Mouse (Mus musculus) left cerebral cortex, adult 2 months (tissue): Measurements from ENCODE around the gene Gpr182. TPM values are rescaled to one million over a fixed set of nuclear protein-coding genes. Genes with fewer than 3 reads are reported as not detected.

ENCODE experiments used
- DNase-seq, 2 experiments: peaks; one replicate each; pipeline ENCODE4 v3.0.0; 2021 to 2022; ENCODE audit warnings: low spot score in 2 of 2, mixed read lengths in 1 of 2; ENCODE audit errors: extremely low spot score in 1 of 2
- H3K27ac ChIP-seq: fragments of 200-600 bp; 2 replicates; pipeline ENCODE4 v1.8.1; 2022
- H3K4me3 ChIP-seq: fragments of 200-600 bp; 2 replicates; pipeline ENCODE4 v1.8.1; 2022
- CTCF ChIP-seq: fragments of 200-600 bp; IDR thresholded peaks from 2 replicates; pipeline ENCODE4 v1.8.1; 2022; ENCODE audit warnings: antibody characterized with exemption, mild to moderate bottlenecking, moderate library complexity
- intact Hi-C: fragments of 180-260 bp; cut with DNase I; formaldehyde crosslinking; loops from one replicate; pipeline ENCODE4 v1.15.1; 2025
- total RNA-seq, 2 experiments: library from RNA; stranded (reverse); gene quantifications; 2 replicates each; pipeline ENCODE4 v1.2.3; 2021

The Gpr182 gene
- total RNA-seq, 2 experiments from 2014 or later: 1.5 to 2.8 TPM

DNA sequence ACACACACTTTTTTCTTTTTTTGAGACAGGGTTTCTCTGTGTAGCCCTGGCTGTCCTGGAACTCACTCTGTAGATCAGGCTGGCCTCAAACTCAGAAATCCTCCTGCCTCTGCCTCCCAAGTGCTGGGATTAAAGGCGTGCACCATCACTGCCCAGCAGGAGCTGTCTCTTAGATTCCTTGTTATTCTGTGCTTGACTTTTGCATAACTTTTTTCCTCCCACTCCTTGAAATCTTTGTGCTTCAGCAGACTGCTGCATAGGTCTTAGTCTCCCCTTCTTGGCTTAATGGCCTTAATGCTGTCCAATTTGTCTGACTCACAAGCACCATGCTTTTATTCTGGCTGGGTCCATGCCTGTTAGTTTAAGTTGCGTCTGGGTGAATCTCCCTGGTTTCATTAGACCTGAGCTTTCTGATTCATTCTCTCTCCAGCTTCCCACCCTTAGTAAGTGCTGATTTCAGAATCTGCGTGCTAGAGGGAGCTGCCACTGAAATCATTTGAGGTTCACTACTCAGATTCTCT is 42.6 kb downstream of the Gpr182 start:
- intact Hi-C loops: no loop called here
- Histone ChIP-seq H3K27ac (no peak overlapping the region), H3K4me3 (no peak overlapping the region)
- DNase-seq: no peak
- no peak for TF ChIP-seq CTCF

DNA sequence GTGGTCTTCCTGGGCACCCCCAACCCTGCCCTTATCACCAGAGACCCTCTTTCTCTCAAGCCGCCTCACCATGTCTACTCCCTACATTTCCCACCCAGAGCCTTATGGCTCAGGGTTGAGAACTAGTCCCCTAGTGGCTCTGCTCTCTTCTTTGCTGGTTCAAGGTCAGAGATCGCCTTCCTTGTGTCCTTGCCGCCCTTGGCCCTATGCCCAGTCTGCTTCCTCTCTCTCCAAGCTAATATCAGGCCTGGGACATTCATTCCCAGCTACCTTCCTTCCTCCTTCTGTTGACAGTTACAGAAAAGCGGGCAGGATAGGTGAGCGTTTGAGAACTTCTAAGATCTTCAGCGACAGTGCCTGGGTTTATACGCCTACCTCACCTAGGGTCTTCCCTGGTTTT is 43.8 kb downstream of the Gpr182 start:
- TF ChIP-seq CTCF: no peak
- H3K4me3 ChIP-seq: no peak overlapping the region
- intact Hi-C loops: no loop called here
- H3K27ac ChIP-seq: no peak overlapping the region
- no peak for DNase-seq

DNA sequence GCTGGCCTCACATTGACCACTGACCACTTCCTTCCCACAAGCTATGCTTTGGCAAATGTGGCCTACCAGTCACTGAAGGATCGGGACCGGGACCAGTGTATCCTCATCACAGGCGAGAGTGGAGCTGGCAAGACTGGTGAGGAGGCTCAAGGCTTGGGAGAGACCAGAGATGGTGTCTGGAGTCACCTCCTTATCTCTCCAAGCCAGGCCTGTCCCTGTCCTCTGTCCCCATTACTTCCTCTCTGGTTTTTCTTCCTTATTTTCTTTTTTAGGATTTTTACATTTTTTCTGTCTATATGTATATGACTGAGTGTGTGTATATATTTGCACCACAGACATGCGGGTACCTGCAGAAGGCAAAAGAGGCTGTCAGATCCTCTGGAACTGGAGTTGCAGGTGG is 45.7 kb downstream of the Gpr182 start:
- DNase-seq: no peak
- TF ChIP-seq CTCF: no peak
- H3K4me3 ChIP-seq: no peak overlapping the region
- no peak overlapping the region for H3K27ac ChIP-seq
- intact Hi-C loops: no loop called here

DNA sequence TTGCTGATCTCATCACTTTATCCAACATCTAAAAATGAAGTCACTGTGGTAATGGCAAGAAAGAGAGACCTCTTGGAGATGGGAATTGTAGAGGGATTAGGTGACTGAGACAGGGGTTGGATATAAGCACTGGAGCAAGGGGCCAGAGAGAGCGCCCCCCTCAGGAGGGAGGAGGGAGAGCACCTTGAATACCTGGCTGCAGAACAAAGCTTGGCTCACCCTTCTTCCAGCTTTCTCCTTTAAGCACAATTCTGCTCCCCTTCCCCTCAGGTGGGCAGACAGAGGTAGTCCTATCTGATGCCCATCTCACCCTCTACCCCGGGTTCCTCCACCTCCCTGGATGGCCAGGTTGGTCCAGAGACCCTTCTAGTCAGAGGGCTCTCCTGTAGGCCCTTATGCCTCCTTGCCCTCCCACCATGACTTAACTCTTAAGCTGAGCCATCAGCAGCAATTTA is 46.7 kb downstream of the Gpr182 start, which contains the start of gene Myo1a:
Gene Myo1a (plus strand): TSS at position 405 of the 455 bp plus-strand sequence.
- DNase-seq: no peak
- intact Hi-C loops: no loop called here
- TF ChIP-seq CTCF: peak; percentile 8
- Histone ChIP-seq H3K4me3 (no peak within 1 kb of the TSS), H3K27ac (no peak within 1 kb of the TSS)

DNA sequence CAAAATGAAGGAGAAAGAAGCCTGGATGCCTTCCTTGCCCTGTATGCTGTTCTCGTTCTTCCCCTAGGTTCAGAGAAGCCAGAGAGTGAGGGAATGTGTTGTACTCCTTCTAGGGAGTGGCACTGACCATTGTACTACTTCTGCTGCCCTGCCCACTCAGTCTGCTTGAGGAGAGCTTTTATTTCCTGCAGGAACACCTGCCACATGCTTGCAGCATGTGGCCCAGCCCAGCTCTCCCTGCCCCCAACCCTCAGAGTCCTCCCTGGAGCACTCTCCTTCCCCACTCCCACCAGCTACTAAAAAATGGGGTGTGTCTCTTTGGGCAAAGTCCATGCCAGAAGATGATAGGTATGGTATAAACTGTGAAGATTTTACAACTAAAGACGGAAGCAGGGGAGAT is 47.2 kb downstream of the Gpr182 start:
- TF ChIP-seq CTCF: no peak
- Histone ChIP-seq H3K4me3 (no peak overlapping the region), H3K27ac (no peak overlapping the region)
- intact Hi-C loops: no loop called here
- DNase-seq: no peak

DNA sequence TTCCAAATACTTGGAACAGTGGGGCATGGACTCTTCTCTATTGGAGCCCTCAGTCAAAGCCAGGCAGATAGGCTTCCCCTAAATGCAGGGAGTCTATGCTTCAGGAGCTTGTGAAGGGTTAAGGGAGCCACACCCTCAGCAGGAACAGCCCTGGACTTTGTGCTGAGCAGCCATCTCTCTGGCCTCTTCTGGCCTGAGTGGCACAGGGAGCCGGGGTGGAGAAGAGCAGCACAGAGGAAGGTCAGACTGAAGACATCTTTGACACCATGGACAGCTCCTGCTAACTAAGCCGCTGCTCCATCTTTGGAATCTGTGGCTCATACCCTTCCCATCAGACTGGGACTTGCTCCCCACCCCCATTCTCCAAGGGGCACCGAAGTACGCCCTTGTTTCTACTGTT is 48.2 kb downstream of the Gpr182 start:
- H3K4me3 ChIP-seq: no peak overlapping the region
- intact Hi-C loops: no loop called here
- no peak overlapping the region for H3K27ac ChIP-seq
- no peak for DNase-seq
- TF ChIP-seq CTCF: no peak

DNA sequence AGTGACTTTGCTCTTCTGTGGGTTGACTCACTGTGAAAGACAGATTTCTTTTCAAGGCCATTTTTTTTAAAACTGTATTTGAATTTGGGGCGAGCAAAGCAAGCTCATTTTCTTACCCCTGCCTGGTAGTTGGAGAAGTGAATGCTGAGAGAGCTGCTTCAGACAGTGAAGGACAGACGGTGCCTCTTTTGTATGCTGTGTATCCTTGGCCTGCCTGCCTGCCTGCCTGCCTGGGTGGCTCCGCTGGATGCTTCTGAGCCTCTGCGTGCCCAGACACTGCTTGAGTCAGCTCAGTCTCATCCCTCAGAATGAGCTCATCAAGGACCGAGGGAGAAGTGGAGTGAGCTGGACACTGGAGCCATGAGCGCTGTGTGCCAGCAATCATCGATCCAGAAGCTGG is 52.6 kb downstream of the Gpr182 start:
- H3K27ac ChIP-seq: no peak overlapping the region
- no peak for TF ChIP-seq CTCF
- H3K4me3 ChIP-seq: no peak overlapping the region
- intact Hi-C loops: loop anchor here (5.0 kb wide), 1 partner anchor 308 kb away; the partner anchor contains the start of gene Hsd17b6
- no peak for DNase-seq

Other genes starting within 250 kb of the Gpr182 start
- gene Ndufa4l2, start 236.8 kb downstream of the Gpr182 start, total RNA-seq: 1 to 10 TPM; 4.2 to 5.6 TPM
- gene Shmt2, start 229.3 kb downstream of the Gpr182 start, total RNA-seq: 10 to 100 TPM; 24.1 to 26.0 TPM
- 1 to 10 TPM; 5.4 to 5.5 TPM for gene Nxph4, start 217.2 kb downstream of the Gpr182 start, total RNA-seq
- 100 to 1,000 TPM; 341 to 357 TPM for gene Lrp1, start 130.6 kb downstream of the Gpr182 start, total RNA-seq
- gene Stat6, start 108.7 kb downstream of the Gpr182 start, total RNA-seq: 10 to 100 TPM; 11.4 to 12.9 TPM
- gene Nemp1, start 84.8 kb downstream of the Gpr182 start, total RNA-seq: 1 to 10 TPM; 4.1 to 4.7 TPM
- 10 to 100 TPM; 44.9 to 67.4 TPM for gene Nab2, start 83.2 kb downstream of the Gpr182 start, total RNA-seq
- 1 to 10 TPM; 1.2 to 1.4 TPM for gene Myo1a, start 46.6 kb downstream of the Gpr182 start, total RNA-seq
- 10 to 100 TPM; 13.9 to 14.9 TPM for gene Tac2, start 27.3 kb downstream of the Gpr182 start, total RNA-seq
- gene Zbtb39, start 12.2 kb downstream of the Gpr182 start, total RNA-seq: 10 to 100 TPM in 1 of 2 experiments, 1 to 10 TPM in 1; 9.8 to 10.3 TPM
- under 1 TPM; 0.23 to 0.28 TPM for gene Rdh1, start 8.0 kb upstream of the Gpr182 start, total RNA-seq
- not detected for gene Rdh16f1, start 8.1 kb upstream of the Gpr182 start, total RNA-seq
- gene Rdh9, start 24.7 kb upstream of the Gpr182 start, total RNA-seq: under 1 TPM; 0.54 to 0.58 TPM
- gene Rdh16, start 49.4 kb upstream of the Gpr182 start, total RNA-seq: under 1 TPM; 0.20 to 0.28 TPM
- not detected for gene Rdh19, start 98.2 kb upstream of the Gpr182 start, total RNA-seq
- not detected for gene Rdh16f2, start 114.7 kb upstream of the Gpr182 start, total RNA-seq
- not detected for gene Rdh7, start 137.1 kb upstream of the Gpr182 start, total RNA-seq
- not detected for gene Sdr9c7, start 146.8 kb upstream of the Gpr182 start, total RNA-seq